In genomic region chr1:127459576-127459975, GRCm38 (mm10) we compare ENCODE assay signal across 12 mouse cellular contexts.
DNase-seq lines count a peak whose midpoint lies in the region; TF ChIP-seq lines count a peak whose summit lies in the region.
"Had no signal": no experiment of that assay in that cellular context is flagged by ENCODE, and none has a peak within 500 bp of the region (broad histone marks: within the 10 kb centered on the region; RNA-seq: fewer than 3 reads in every experiment).

No protein-coding gene starts in this region.

- H3K36me3 ChIP-seq in testis, adult 2 months (ENCODE audit: control insufficient read depth, insufficient read depth, low read length) = peaks cover 2% of the 10 kb centered on the region; the same call in 1 of the 2 replicates
- peaks cover 13% of the 10 kb centered on the region for H3K36me3 ChIP-seq in thymus, adult 2 months (ENCODE audit: control insufficient read depth, insufficient read depth, low read length)
- H3K36me3 ChIP-seq: G1E had no signal

- no peaks in the 10 kb centered on the region for H3K27me3 ChIP-seq in testis, adult 2 months (ENCODE audit: control insufficient read depth, insufficient read depth, low read length)
- H3K27me3 ChIP-seq in thymus, adult 2 months (ENCODE audit: control insufficient read depth, insufficient read depth, low read length) = no peaks in the 10 kb centered on the region
- H3K27me3 ChIP-seq: forebrain, embryonic 15.5 days; heart, embryonic 12.5 days had no signal

- DNase-seq in testis, postnatal 10 days (ENCODE audit: low spot score) = no peak
- DNase-seq in thymus, adult 2 months = peak; percentile 69
- DNase-seq in thymus, postnatal 25 days = peak; percentile 68
- DNase-seq in kidney, adult 18-20 months = no peak
- no peak for DNase-seq in heart, adult 9 months (ENCODE audit: low spot score in 2 of 2)
- no peak for DNase-seq in cerebellum, postnatal 36 days

- H3K27ac ChIP-seq in testis, adult 2 months (ENCODE audit: control insufficient read depth, insufficient read depth, low read depth, low read length) = peak overlapping the region; percentile 41
- peak overlapping the region; percentile 69 for H3K27ac ChIP-seq in thymus, adult 2 months (ENCODE audit: control insufficient read depth, insufficient read depth, low read length)

- WGBS in thymus, adult 2 months = 34% methylated on average over 7 of the region's 7 CpGs

- H3K4me3 ChIP-seq in testis, adult 2 months (ENCODE audit: control insufficient read depth, low read depth, low read length) = no peak overlapping the region
- no peak overlapping the region for H3K4me3 ChIP-seq in thymus, adult 2 months (ENCODE audit: control insufficient read depth, insufficient read depth, low read length)
- H3K4me3 ChIP-seq: embryonic facial prominence, embryonic 10.5 days; forebrain, embryonic 15.5 days; heart, embryonic 12.5 days; hindbrain, embryonic 10.5 days had no signal

- no peak for TF ChIP-seq POLR2A in testis, adult 2 months (IDR thresholded peaks at IDR 0.05; ENCODE audit: control insufficient read depth, low read depth, low read length)
- TF ChIP-seq POLR2A in thymus, adult 2 months (IDR thresholded peaks at IDR 0.05; ENCODE audit: control insufficient read depth, extremely low read depth, insufficient read depth, low read length, poor library complexity) = no peak

- no peak for TF ChIP-seq CTCF in testis, adult 2 months (IDR thresholded peaks at IDR 0.05; ENCODE audit: control insufficient read depth, insufficient read depth, insufficient replicate concordance, low read depth, low read length)
- no peak for TF ChIP-seq CTCF in thymus, adult 2 months (IDR thresholded peaks at IDR 0.05; ENCODE audit: borderline replicate concordance, control insufficient read depth, extremely low read depth, insufficient read depth, low read length, poor library complexity)

- peaks cover 2% of the 10 kb centered on the region for H3K4me1 ChIP-seq in testis, adult 2 months (ENCODE audit: control insufficient read depth, insufficient read depth, low read length)
- peaks cover 27% of the 10 kb centered on the region for H3K4me1 ChIP-seq in thymus, adult 2 months (replicated peaks; ENCODE audit: control insufficient read depth, insufficient read depth, low read length)

Comparison
In these comparisons a context has a peak if more than half of its experiments do, and no peak if none do; other contexts are left out.
1. DNase-seq: peak in thymus, adult 2 months (single experiment) and thymus, postnatal 25 days (single experiment); none in testis, postnatal 10 days (single experiment), kidney, adult 18-20 months (single experiment), heart, adult 9 months (0 of 2) and cerebellum, postnatal 36 days (0 of 2).